Mouse (Mus musculus) hindbrain, embryonic 14.5 days (tissue): ENCODE measurements around the gene Dync1i2. TPM values are rescaled to one million over a fixed set of nuclear protein-coding genes. Genes with fewer than 3 reads are reported as not detected.

Experiments
- ATAC-seq: fragments of 200-750 bp; cut with Nextera tagmentation; 2 replicates; pipeline ENCODE4 v1.8.0; 2017; ENCODE audit warnings: moderate number of reproducible peaks, mild to moderate bottlenecking, moderate TSS enrichment, moderate library complexity; ENCODE audit not compliant: low FRiP score
- DNase-seq: peaks from one replicate; pipeline ENCODE4 v3.0.0-alpha.2; 2015; ENCODE audit warnings: low spot score
- H3K27ac ChIP-seq: fragments of 300-500 bp; sonication (generic); 2 replicates; pipeline ENCODE4 v1.5.1; 2014; ENCODE audit warnings: mild to moderate bottlenecking, moderate library complexity
- H3K27me3 ChIP-seq: fragments of 300-500 bp; sonication (generic); 2 replicates; pipeline ENCODE4 v1.6.1; 2014; ENCODE audit warnings: mild to moderate bottlenecking, low read length, mixed read lengths; ENCODE audit not compliant: control insufficient read depth, insufficient read depth
- H3K36me3 ChIP-seq: fragments of 300-500 bp; sonication (generic); replicated peaks from 2 replicates; pipeline ENCODE4 v1.6.1; 2014; ENCODE audit not compliant: control insufficient read depth, insufficient read depth
- H3K4me1 ChIP-seq: fragments of 300-500 bp; sonication (generic); replicated peaks from 2 replicates; pipeline ENCODE4 v1.6.1; 2014; ENCODE audit warnings: antibody characterized with exemption, low read length, mixed read lengths; ENCODE audit not compliant: control insufficient read depth, insufficient read depth
- H3K4me2 ChIP-seq: fragments of 300-500 bp; sonication (generic); replicated peaks from 2 replicates; pipeline ENCODE4 v1.6.1; 2014; ENCODE audit warnings: mild to moderate bottlenecking, moderate library complexity
- H3K4me3 ChIP-seq: fragments of 300-500 bp; sonication (generic); replicated peaks from 2 replicates; pipeline ENCODE4 v1.5.1; 2014; ENCODE audit warnings: mild to moderate bottlenecking, low read length
- H3K9ac ChIP-seq: fragments of 300-500 bp; sonication (generic); 2 replicates; pipeline ENCODE4 v1.6.1; 2014
- H3K9me3 ChIP-seq: fragments of 300-500 bp; sonication (generic); 2 replicates; pipeline ENCODE4 v1.6.1; 2016; ENCODE audit warnings: low read length; ENCODE audit not compliant: control insufficient read depth
- WGBS: fragments of 180-500 bp; shearing (Covaris S2); extraction: QIAGEN DNeasy Blood & Tissue Kit; methylation state at CpG from one replicate; pipeline ENCODE4 v1.1.7; 2014; 5-methylcytosine and 5-hydroxymethylcytosine counted together
- polyA plus RNA-seq: library from polyadenylated mRNA; unstranded; fragments of >200 nt; fragmentation: Nextera tagmentation; extraction: Ambion mirVana; gene quantifications from 2 replicates; pipeline ENCODE4 v1.2.1, GENCODE M21; 2014

Gene Dync1i2
- polyA plus RNA-seq, 1 experiment from 2014 or later: 224 TPM

GRCm38 (mm10) chr2:71275734-71276133 lies 64.2 kb downstream of the Dync1i2 start:
- H3K36me3 ChIP-seq: peaks cover 50% of the 10 kb centered on the region

GRCm38 (mm10) chr2:71278791-71279775 lies 67.6 kb downstream of the Dync1i2 start:
- no peak overlapping the region for H3K4me3 ChIP-seq
- H3K9me3 ChIP-seq: no peaks in the 10 kb centered on the region
- DNase-seq: no peak
- peaks cover 54% of the 10 kb centered on the region for H3K36me3 ChIP-seq
- no peak overlapping the region for H3K4me2 ChIP-seq
- H3K27me3 ChIP-seq: no peaks in the 10 kb centered on the region
- peak overlapping the region; percentile 51; the same call in 1 of the 2 replicates for H3K27ac ChIP-seq
- H3K9ac ChIP-seq: no peak overlapping the region
- 65% methylated on average over 23 of the region's 23 CpGs for WGBS
- H3K4me1 ChIP-seq: no peaks in the 10 kb centered on the region
- ATAC-seq: no peak

More at GRCm38 (mm10) chr2:71275734-71276133, 64.2 kb downstream of the Dync1i2 start:
- no peak overlapping the region for H3K4me3 ChIP-seq
- no peaks in the 10 kb centered on the region for H3K27me3 ChIP-seq
- WGBS: 63% methylated on average over 7 of the region's 7 CpGs
- H3K4me2 ChIP-seq: no peak overlapping the region
- DNase-seq (no peak), ATAC-seq (no peak)
- H3K9ac ChIP-seq: no peak overlapping the region
- no peaks in the 10 kb centered on the region for H3K9me3 ChIP-seq
- no peaks in the 10 kb centered on the region for H3K4me1 ChIP-seq
- no peak overlapping the region for H3K27ac ChIP-seq

- no peak overlapping the region for H3K4me3 ChIP-seq
- H3K36me3 ChIP-seq: peaks cover 34% of the 10 kb centered on the region
- no peak overlapping the region for H3K27ac ChIP-seq
- H3K9ac ChIP-seq: no peak overlapping the region
- H3K4me1 ChIP-seq: no peaks in the 10 kb centered on the region
- DNase-seq (no peak), ATAC-seq (peak; percentile 37; the same call in 1 of the 2 replicates)
- H3K9me3 ChIP-seq: no peaks in the 10 kb centered on the region
- no peaks in the 10 kb centered on the region for H3K27me3 ChIP-seq
- H3K4me2 ChIP-seq: no peak overlapping the region
- 90% methylated on average over 1 of the region's 1 CpGs for WGBS
Observed at GRCm38 (mm10) chr2:71281981-71282380, 70.5 kb downstream of the Dync1i2 start.

- H3K9me3 ChIP-seq: no peaks in the 10 kb centered on the region
- no peak overlapping the region for H3K27ac ChIP-seq
- DNase-seq: no peak
- peaks cover 8% of the 10 kb centered on the region; the same call in 1 of the 2 replicates for H3K36me3 ChIP-seq
- 0 out of 2 replicates have a peak, but pooled peaks cover 3% of the 10 kb centered on the region for H3K4me1 ChIP-seq
- H3K4me2 ChIP-seq: no peak overlapping the region
- no peaks in the 10 kb centered on the region for H3K27me3 ChIP-seq
- no peak overlapping the region for H3K4me3 ChIP-seq
- no peak overlapping the region for H3K9ac ChIP-seq
- 0 out of 2 replicates have a peak, but pooled peaks have one; percentile 21 for ATAC-seq
- 60% methylated on average over 6 of the region's 6 CpGs for WGBS
Observed at GRCm38 (mm10) chr2:71290107-71290775, 78.7 kb downstream of the Dync1i2 start.

GRCm38 (mm10) chr2:71291566-71291965 lies 80.1 kb downstream of the Dync1i2 start:
- Histone ChIP-seq H3K4me3 (no peak overlapping the region), H3K4me2 (no peak overlapping the region), H3K9ac (no peak overlapping the region), H3K27me3 (no peaks in the 10 kb centered on the region), H3K4me1 (0 out of 2 replicates have a peak, but pooled peaks cover 3% of the 10 kb centered on the region), H3K27ac (no peak overlapping the region), H3K36me3 (peaks cover 14% of the 10 kb centered on the region), H3K9me3 (no peaks in the 10 kb centered on the region)
- WGBS: 41% methylated on average over 5 of the region's 5 CpGs
- ATAC-seq (no peak), DNase-seq (no peak)

GRCm38 (mm10) chr2:71293983-71294382 lies 82.5 kb downstream of the Dync1i2 start:
- DNase-seq (no peak), ATAC-seq (no peak)
- H3K9me3 ChIP-seq: no peaks in the 10 kb centered on the region
- H3K9ac ChIP-seq: 0 out of 2 replicates have a peak overlapping the region, but pooled peaks have one; percentile 7
- peak overlapping the region; percentile 16 for H3K27ac ChIP-seq
- H3K4me1 ChIP-seq: 0 out of 2 replicates have a peak, but pooled peaks cover 3% of the 10 kb centered on the region
- H3K4me2 ChIP-seq: no peak overlapping the region
- peaks cover 29% of the 10 kb centered on the region for H3K36me3 ChIP-seq
- WGBS: 59% methylated on average over 3 of the region's 3 CpGs
- no peaks in the 10 kb centered on the region for H3K27me3 ChIP-seq
- no peak overlapping the region for H3K4me3 ChIP-seq

GRCm38 (mm10) chr2:71294489-71294888 lies 83.0 kb downstream of the Dync1i2 start:
- Histone ChIP-seq H3K4me2 (no peak overlapping the region), H3K36me3 (peaks cover 29% of the 10 kb centered on the region), H3K9me3 (no peaks in the 10 kb centered on the region), H3K4me1 (0 out of 2 replicates have a peak, but pooled peaks cover 3% of the 10 kb centered on the region), H3K27me3 (no peaks in the 10 kb centered on the region), H3K4me3 (no peak overlapping the region), H3K27ac (peak overlapping the region; percentile 16), H3K9ac (no peak overlapping the region)
- 38% methylated on average over 7 of the region's 7 CpGs for WGBS
- ATAC-seq (no peak), DNase-seq (no peak)

- Histone ChIP-seq H3K9me3 (no peaks in the 10 kb centered on the region), H3K4me1 (no peaks in the 10 kb centered on the region), H3K27ac (no peak overlapping the region), H3K27me3 (no peaks in the 10 kb centered on the region), H3K36me3 (peaks cover 29% of the 10 kb centered on the region), H3K4me2 (no peak overlapping the region), H3K4me3 (no peak overlapping the region), H3K9ac (no peak overlapping the region)
- DNase-seq: no peak
- no peak for ATAC-seq
- WGBS: 84% methylated on average over 12 of the region's 12 CpGs
Observed at GRCm38 (mm10) chr2:71295844-71296243, 84.3 kb downstream of the Dync1i2 start.

GRCm38 (mm10) chr2:71297501-71297900 lies 86.0 kb downstream of the Dync1i2 start:
- DNase-seq: no peak
- H3K36me3 ChIP-seq: peaks cover 29% of the 10 kb centered on the region
- H3K9me3 ChIP-seq: no peaks in the 10 kb centered on the region
- no peak overlapping the region for H3K27ac ChIP-seq
- H3K4me1 ChIP-seq: no peaks in the 10 kb centered on the region
- no peaks in the 10 kb centered on the region for H3K27me3 ChIP-seq
- WGBS: 74% methylated on average over 1 of the region's 1 CpGs
- H3K4me3 ChIP-seq: no peak overlapping the region
- no peak overlapping the region for H3K9ac ChIP-seq
- no peak overlapping the region for H3K4me2 ChIP-seq
- no peak for ATAC-seq
